Mouse (Mus musculus) CH12.LX (cell line): ENCODE measurements around the gene Ppp2r5e. TPM values are rescaled to one million over a fixed set of nuclear protein-coding genes. Genes with fewer than 3 reads are reported as not detected.

ENCODE experiments used
- DNase-seq: peaks from one replicate; pipeline ENCODE4 v3.0.0-alpha.2; 2013; ENCODE audit errors: extremely low read depth
- H3K27ac ChIP-seq: 2 replicates; pipeline ENCODE4 v1.5.1; 2012; ENCODE audit warnings: low read depth, mild to moderate bottlenecking, control low read depth, moderate library complexity; ENCODE audit not compliant: insufficient read depth
- H3K27me3 ChIP-seq: replicated peaks from 2 replicates; pipeline ENCODE3; 2012; ENCODE audit warnings: inconsistent platforms
- H3K36me3 ChIP-seq, 2 experiments: replicated peaks in 1 of 2; 2 replicates each; pipeline versions ENCODE3 to v1.6.1; 2012; ENCODE audit warnings: inconsistent platforms in 1 of 2, low read length in 1 of 2, mild to moderate bottlenecking in 1 of 2, mixed read lengths in 1 of 2, moderate library complexity in 1 of 2; ENCODE audit not compliant: control insufficient read depth in 1 of 2, insufficient read depth in 1 of 2
- H3K4me1 ChIP-seq, 2 experiments: 2 replicates each; pipeline ENCODE4 v1.6.1; 2012; ENCODE audit warnings: inconsistent platforms in 1 of 2, moderate library complexity in 1 of 2; ENCODE audit not compliant: insufficient read depth in 2 of 2, control insufficient read depth in 1 of 2
- H3K4me2 ChIP-seq: 2 replicates; pipeline ENCODE4 v1.6.1; 2012; ENCODE audit warnings: low read depth, mild to moderate bottlenecking, control low read depth; ENCODE audit not compliant: poor library complexity, insufficient read depth, severe bottlenecking
- H3K4me3 ChIP-seq, 3 experiments: fragments of 150-350 bp in 1 of 3; sonication (generic) in 1 of 3; replicated peaks in 1 of 3; 2 replicates each; pipeline versions ENCODE3 to v1.5.1; 2011 to 2012; ENCODE audit warnings: low read depth in 2 of 3, low read length in 2 of 3, mild to moderate bottlenecking in 2 of 3, moderate library complexity in 2 of 3, control low read depth in 1 of 3, improper control_type of control experiment in 1 of 3, inconsistent platforms in 1 of 3, mixed read lengths in 1 of 3; ENCODE audit not compliant: poor library complexity in 1 of 3
- H3K79me2 ChIP-seq: replicated peaks from 2 replicates; pipeline ENCODE4 v1.6.1; 2012; ENCODE audit warnings: mild to moderate bottlenecking, moderate library complexity; ENCODE audit not compliant: control insufficient read depth, poor library complexity, insufficient read depth, severe bottlenecking; ENCODE audit errors: extremely low read depth
- H3K9ac ChIP-seq: 2 replicates; pipeline ENCODE4 v1.6.1; 2012; ENCODE audit warnings: low read depth, mild to moderate bottlenecking, control low read depth, moderate library complexity; ENCODE audit not compliant: insufficient read depth
- H3K9me3 ChIP-seq: replicated peaks from 2 replicates; pipeline ENCODE3; 2012; ENCODE audit warnings: low read length, inconsistent platforms, mixed read lengths
- BHLHE40 ChIP-seq: IDR thresholded peaks from 2 replicates; pipeline ENCODE4 v1.6.1; 2011; ENCODE audit warnings: mild to moderate bottlenecking, low read depth, low read length, improper control_type of control experiment
- CHD2 ChIP-seq: IDR thresholded peaks from 2 replicates; pipeline ENCODE4 v1.6.1; 2011; ENCODE audit warnings: low read length, improper control_type of control experiment
- CTCF ChIP-seq, 2 experiments: IDR thresholded peaks in 1 of 2; conservative IDR thresholded peaks in 1 of 2; 2 replicates each; pipeline ENCODE4 v1.5.1; 2011 to 2012; ENCODE audit warnings: low read depth in 2 of 2, low read length in 2 of 2, improper control_type of control experiment in 1 of 2, inconsistent platforms in 1 of 2, mild to moderate bottlenecking in 1 of 2, moderate library complexity in 1 of 2
- E2F4 ChIP-seq: IDR thresholded peaks from 2 replicates; pipeline ENCODE4 v1.6.1; 2011; ENCODE audit warnings: low read depth, low read length, improper control_type of control experiment; ENCODE audit not compliant: insufficient replicate concordance
- EP300 ChIP-seq: IDR thresholded peaks from 2 replicates; pipeline ENCODE4 v1.6.1; 2011; ENCODE audit warnings: low read length, improper control_type of control experiment
- ETS1 ChIP-seq: conservative IDR thresholded peaks from 2 replicates; pipeline ENCODE4 v1.6.1; 2012; ENCODE audit warnings: low read depth, mild to moderate bottlenecking, inconsistent platforms, low read length, improper control_type of control experiment, moderate library complexity
- IRF4 ChIP-seq: IDR thresholded peaks from 2 replicates; pipeline ENCODE4 v1.6.1; 2014; ENCODE audit warnings: low read depth, mild to moderate bottlenecking, inconsistent platforms, low read length, improper control_type of control experiment
- JUN ChIP-seq: IDR thresholded peaks from 2 replicates; pipeline ENCODE4 v1.6.1; 2011; ENCODE audit warnings: low read depth, mild to moderate bottlenecking, low read length, improper control_type of control experiment, moderate library complexity; ENCODE audit not compliant: insufficient read depth
- KAT2A ChIP-seq: IDR thresholded peaks from 2 replicates; pipeline ENCODE4 v1.6.1; 2012; ENCODE audit warnings: low read length, improper control_type of control experiment, inconsistent platforms; ENCODE audit not compliant: insufficient replicate concordance
- MAX ChIP-seq: IDR thresholded peaks from 2 replicates; pipeline ENCODE4 v1.6.1; 2011; ENCODE audit warnings: low read length, improper control_type of control experiment
- MAZ ChIP-seq: IDR thresholded peaks from 2 replicates; pipeline ENCODE4 v1.6.1; 2012; ENCODE audit warnings: low read depth, mild to moderate bottlenecking, inconsistent platforms, low read length, improper control_type of control experiment, moderate library complexity
- MXI1 ChIP-seq: IDR thresholded peaks from 2 replicates; pipeline ENCODE4 v1.6.1; 2011; ENCODE audit warnings: mild to moderate bottlenecking, low read depth, low read length, improper control_type of control experiment
- MYC ChIP-seq: IDR thresholded peaks from 2 replicates; pipeline ENCODE4 v1.6.1; 2011; ENCODE audit warnings: low read depth, mild to moderate bottlenecking, improper control_type of control experiment, low read length
- NELFE ChIP-seq: IDR thresholded peaks from 2 replicates; pipeline ENCODE4 v1.6.1; 2011; ENCODE audit warnings: low read depth, low read length, improper control_type of control experiment
- NRF1 ChIP-seq: IDR thresholded peaks from 2 replicates; pipeline ENCODE4 v1.6.1; 2014; ENCODE audit warnings: low read depth, mild to moderate bottlenecking, inconsistent platforms, low read length, improper control_type of control experiment, moderate library complexity
- PAX5 ChIP-seq: IDR thresholded peaks from 2 replicates; pipeline ENCODE4 v1.6.1; 2012; ENCODE audit warnings: low read length, inconsistent platforms, mixed read lengths
- POLR2A ChIP-seq: IDR thresholded peaks from 2 replicates; pipeline ENCODE4 v1.6.1; 2011; ENCODE audit warnings: low read depth, mild to moderate bottlenecking, improper control_type of control experiment, low read length
- RAD21 ChIP-seq: IDR thresholded peaks from 2 replicates; pipeline ENCODE4 v1.6.1; 2011; ENCODE audit warnings: low read depth, mild to moderate bottlenecking, low read length, improper control_type of control experiment, moderate library complexity
- SMC3 ChIP-seq: IDR thresholded peaks from 2 replicates; pipeline ENCODE4 v1.6.1; 2011; ENCODE audit warnings: low read depth, low read length, improper control_type of control experiment
- TBP ChIP-seq: conservative IDR thresholded peaks from 2 replicates; pipeline ENCODE4 v1.6.1; 2011; ENCODE audit warnings: low read depth, low read length, improper control_type of control experiment
- TCF12 ChIP-seq: IDR thresholded peaks from 2 replicates; pipeline ENCODE4 v1.6.1; 2014; ENCODE audit warnings: low read depth, mild to moderate bottlenecking, inconsistent platforms, low read length, improper control_type of control experiment
- UBTF ChIP-seq: IDR thresholded peaks from 2 replicates; pipeline ENCODE4 v1.6.1; 2012; ENCODE audit warnings: low read depth, mild to moderate bottlenecking, inconsistent platforms, low read length, improper control_type of control experiment, moderate library complexity
- ZKSCAN1 ChIP-seq: IDR thresholded peaks from 2 replicates; pipeline ENCODE4 v1.6.1; 2012; ENCODE audit warnings: low read depth, inconsistent platforms, low read length, improper control_type of control experiment, borderline replicate concordance
- ZNF384 ChIP-seq: IDR thresholded peaks from 2 replicates; pipeline ENCODE4 v1.6.1; 2012; ENCODE audit warnings: low read depth, low read length, improper control_type of control experiment, inconsistent platforms
- dilution Hi-C: fragments of 300-500 bp; cut with MboI; formaldehyde crosslinking; loops from 2 replicates; pipeline ENCODE4 v1.14.3; 2020; ENCODE audit warnings: low sequenced_read_pairs; ENCODE audit not compliant: extremely low pct_unique_long_range_greater_than_20kb, extremely low pct_ligation_motif_present
- in situ Hi-C: fragments of 300-500 bp; cut with MboI; formaldehyde crosslinking; loops from 3 replicates; pipeline ENCODE4 v1.14.3; 2019; ENCODE audit warnings: low sequenced_read_pairs, low pct_ligation_motif_present, low pct_unique_long_range_greater_than_20kb, mixed read lengths
- polyA plus RNA-seq: library from polyadenylated mRNA; unstranded; fragments of >175 nt; gene quantifications from 2 replicates; pipeline ENCODE4 v1.2.1, GENCODE M21; 2012; ENCODE audit warnings: low read depth; ENCODE audit not compliant: insufficient read length
- total RNA-seq, 2 experiments: library from RNA; depleted of rRNA; stranded (reverse); fragments of 300-350 nt in 1 of 2; fragments of >200 nt in 1 of 2; gene quantifications; 2 replicates each; pipeline ENCODE4 v1.2.3; 2012 to 2014

Gene Ppp2r5e
- total and polyA plus RNA-seq, 3 experiments, result 9.3 to 21.7 (median 10.0) TPM

- TF ChIP-seq ZKSCAN1 (no peak), ETS1 (peak; percentile 95), IRF4 (peak; percentile 99), TCF12 (peak; percentile 67), PAX5 (no peak), EP300 (peak; percentile 98), NELFE (no peak), CHD2 (peak; percentile 66), UBTF (no peak)
These were observed 66.9 kb downstream of the Ppp2r5e start (continued) for GRCm38 (mm10) chr12:75528857-75529808.

GRCm38 (mm10) chr12:75528300-75528699, 67.7 kb downstream of the Ppp2r5e start:
- Histone ChIP-seq H3K9ac (no peak overlapping the region), H3K27me3 (no peaks in the 10 kb centered on the region), H3K9me3 (peaks cover 3% of the 10 kb centered on the region), H3K36me3 (peaks cover 0 to 2% of the 10 kb centered on the region in 2 experiments), H3K27ac (no peak overlapping the region), H3K4me2 (no peak overlapping the region), H3K4me3 (no peak overlapping the region), H3K79me2 (peaks cover 14% of the 10 kb centered on the region), H3K4me1 (peaks cover 19 to 58% of the 10 kb centered on the region in 2 experiments)
- no peak for TF ChIP-seq MYC
- TF ChIP-seq SMC3, result no peak
- TF ChIP-seq CTCF (conservative IDR thresholded peaks at IDR 0.05 in 1 of 2, IDR thresholded peaks at IDR 0.05 in 1 of 2; ENCODE audit: low read depth in 2 of 2, low read length in 2 of 2), result no peak
- no peak for TF ChIP-seq MXI1
- in situ Hi-C loops, result no loop called here
- no peak for DNase-seq
- dilution Hi-C loops, result no loop called here

- H3K9ac ChIP-seq, result no peak overlapping the region
- dilution Hi-C loops (no loop called here), in situ Hi-C loops (no loop called here)
- DNase-seq, result no peak
- H3K4me2 ChIP-seq, result no peak overlapping the region
- peaks cover 0 to 2% of the 10 kb centered on the region in 2 experiments for H3K36me3 ChIP-seq
- H3K4me3 ChIP-seq, result no peak overlapping the region
- no peak for TF ChIP-seq ZNF384
- TF ChIP-seq CTCF (conservative IDR thresholded peaks at IDR 0.05 in 1 of 2, IDR thresholded peaks at IDR 0.05 in 1 of 2; ENCODE audit: low read depth in 2 of 2, low read length in 2 of 2), result no peak
- no peak for TF ChIP-seq E2F4
- TF ChIP-seq MAX, result no peak
- no peak for TF ChIP-seq TCF12
- TF ChIP-seq JUN, result no peak
- TF ChIP-seq MYC, result no peak
- TF ChIP-seq MAZ, result no peak
- no peak for TF ChIP-seq NRF1
- TF ChIP-seq KAT2A, result no peak
- TF ChIP-seq CHD2, result no peak
- no peak for TF ChIP-seq NELFE
- no peak for TF ChIP-seq ETS1
- TF ChIP-seq IRF4, result no peak
- no peak for TF ChIP-seq POLR2A
- TF ChIP-seq BHLHE40, result no peak
- no peak for TF ChIP-seq TBP
- no peak for TF ChIP-seq RAD21
- no peak for TF ChIP-seq SMC3
- H3K4me1 ChIP-seq, result peaks cover 6 to 31% of the 10 kb centered on the region in 2 experiments
- no peaks in the 10 kb centered on the region for H3K9me3 ChIP-seq
- peaks cover 8% of the 10 kb centered on the region; the same call in 1 of the 2 replicates for H3K79me2 ChIP-seq
- H3K27ac ChIP-seq, result no peak overlapping the region
- H3K27me3 ChIP-seq, result no peaks in the 10 kb centered on the region
These were observed 71.8 kb downstream of the Ppp2r5e start for GRCm38 (mm10) chr12:75524199-75524598.
